Mouse (Mus musculus): ENCODE results near the gene Kitl.

Gene Kitl

DNA sequence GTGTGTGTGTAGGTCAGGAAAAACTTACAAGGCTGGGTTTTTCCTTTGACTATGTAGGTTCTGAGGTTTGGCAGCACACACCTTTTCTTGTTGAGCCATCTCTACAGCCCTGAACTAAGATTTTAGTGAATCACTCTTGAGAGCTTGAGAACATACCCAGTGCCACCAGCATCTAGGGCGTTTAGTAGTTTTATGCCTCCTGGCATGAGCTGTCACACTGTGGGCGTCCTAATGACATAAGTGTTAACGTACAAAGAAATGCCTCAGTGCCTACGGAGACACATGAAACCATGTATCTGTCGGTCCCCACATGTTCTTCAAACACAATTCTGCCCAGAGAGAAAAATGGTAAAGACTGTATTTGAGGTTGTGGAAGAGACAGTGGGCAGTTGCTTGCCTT is 15.0 kb downstream of the Kitl start:
- DNase-seq (ENCODE audit: low spot score) = no peak

- DNase-seq (ENCODE audit: low spot score) = no peak
Measured at GRCm38 (mm10) chr10:100030980-100031516, 15.6 kb downstream of the Kitl start.

GRCm38 (mm10) chr10:100031631-100032030 is 16.2 kb downstream of the Kitl start:
- no peak for DNase-seq (ENCODE audit: low spot score)

- no peak for DNase-seq (ENCODE audit: low spot score)
Measured at GRCm38 (mm10) chr10:100032566-100032965, 17.1 kb downstream of the Kitl start.

DNA sequence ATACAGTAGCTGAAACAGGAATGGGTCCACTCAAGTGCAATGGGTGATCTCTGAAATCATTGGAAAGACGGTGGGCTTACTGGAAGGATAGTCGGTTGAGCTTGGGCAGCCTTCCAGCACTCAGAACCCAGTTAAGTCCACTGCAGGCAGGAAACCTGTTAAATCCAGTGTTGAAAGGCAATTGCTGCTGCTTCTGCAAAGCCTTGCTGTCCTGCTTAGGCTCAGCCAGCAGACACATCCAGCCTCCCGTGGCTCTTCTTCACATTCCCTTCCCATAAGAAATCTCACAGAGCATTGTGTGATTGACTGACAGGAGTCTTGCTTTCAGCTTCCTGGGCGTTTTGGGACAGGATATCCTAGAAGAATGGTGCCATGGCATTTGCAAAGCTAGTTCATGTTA is 20.6 kb downstream of the Kitl start:
- no peak for DNase-seq (ENCODE audit: low spot score)

DNA sequence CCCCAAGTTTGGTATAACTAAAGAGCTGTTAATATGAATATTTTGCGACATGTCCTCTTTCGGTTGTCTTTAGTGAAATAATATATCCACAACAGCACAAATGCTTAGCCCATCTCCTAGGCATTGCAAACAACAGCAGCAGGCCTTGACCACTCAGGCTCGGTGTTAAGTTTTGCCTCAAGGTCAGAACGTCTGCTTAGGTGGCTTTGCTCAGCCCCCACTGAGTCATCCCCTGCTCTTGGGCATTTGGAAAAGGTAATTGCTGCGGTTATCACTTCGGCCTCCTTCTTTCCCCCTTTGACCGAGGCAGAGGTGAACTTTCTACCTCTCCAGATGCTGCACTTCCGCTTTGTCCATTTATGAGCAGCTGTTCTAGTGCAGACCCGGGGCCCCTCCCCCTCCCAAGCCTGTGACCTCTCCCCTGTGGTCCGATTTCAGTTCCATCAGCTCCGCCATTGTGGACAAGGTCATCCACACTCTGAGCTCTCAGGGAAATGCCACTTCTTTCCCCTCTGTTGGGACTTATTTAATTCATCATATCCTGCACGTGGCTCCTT is 23.0 kb downstream of the Kitl start:
- no peak for DNase-seq (ENCODE audit: low spot score)

- DNase-seq (ENCODE audit: low spot score) = no peak
Measured at GRCm38 (mm10) chr10:100038994-100039393, 23.6 kb downstream of the Kitl start.

DNA sequence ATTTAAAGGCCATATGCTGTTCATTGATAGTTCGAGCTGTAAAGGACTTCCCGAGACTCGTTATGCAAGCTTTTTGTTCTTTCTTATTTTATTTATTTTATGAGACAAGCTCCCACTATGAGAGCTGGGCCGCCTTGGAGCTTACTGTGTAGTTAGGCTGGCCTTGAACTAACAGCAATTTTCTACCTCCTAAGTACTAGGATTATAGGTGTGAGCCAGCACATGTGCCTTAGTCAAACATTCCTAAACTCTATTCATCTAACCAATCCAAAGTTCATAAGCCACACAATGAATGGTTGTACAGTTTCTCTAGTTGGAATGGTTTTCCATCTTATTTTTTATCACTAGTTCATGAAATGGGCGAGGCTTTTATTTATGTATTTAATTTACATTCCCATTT is 28.3 kb downstream of the Kitl start:
- DNase-seq (ENCODE audit: low spot score) = no peak

DNA sequence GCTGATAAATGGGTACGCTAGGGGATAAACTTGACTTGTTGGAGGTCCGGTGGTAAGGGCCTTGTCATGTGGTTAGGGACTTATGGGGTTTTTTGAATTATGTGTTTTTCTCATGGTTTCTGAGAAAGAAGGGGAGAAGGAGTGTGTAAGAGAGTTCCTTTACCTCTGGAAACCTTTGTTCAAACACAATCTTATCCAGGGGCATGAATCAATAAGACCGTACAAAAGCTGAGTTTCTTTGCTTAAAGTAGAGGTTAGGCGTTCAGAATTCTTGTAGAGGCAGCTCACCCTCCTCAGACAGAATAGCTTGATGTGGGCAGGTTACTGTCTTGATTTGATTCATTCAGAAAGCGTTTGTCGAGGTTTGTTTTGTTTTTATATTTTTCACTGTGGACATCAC is 28.7 kb downstream of the Kitl start:
- no peak for DNase-seq (ENCODE audit: low spot score)

DNA sequence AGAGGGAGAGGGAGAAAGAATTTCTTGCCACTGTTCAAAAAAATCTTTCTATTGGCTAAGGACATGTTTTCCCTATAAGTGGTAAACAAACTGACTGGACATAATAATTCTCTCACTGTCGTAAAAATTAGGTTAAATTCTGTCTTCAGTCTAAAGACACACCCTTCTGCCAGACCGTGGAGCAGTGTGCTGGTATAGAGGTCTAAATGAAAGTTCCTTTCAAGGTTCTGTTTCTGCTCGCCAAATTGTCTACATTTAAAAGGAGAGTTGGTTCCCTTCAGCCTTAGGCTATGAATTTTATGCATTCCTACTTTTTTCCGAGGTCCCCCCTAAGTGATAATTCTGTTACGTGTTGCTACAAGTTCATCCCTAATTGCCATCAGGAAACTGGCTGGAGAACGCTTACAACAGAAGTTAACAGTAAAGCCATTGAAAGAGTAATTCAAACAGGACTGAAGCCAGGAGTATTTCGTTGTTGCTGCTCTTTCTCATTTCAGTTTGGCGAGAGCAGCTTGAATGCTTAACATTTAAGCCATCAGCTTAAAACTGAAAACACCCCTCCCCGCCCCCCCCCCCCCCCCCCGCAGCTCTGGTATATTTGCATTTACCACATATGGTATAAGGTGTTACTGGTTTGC is 35.8 kb downstream of the Kitl start:
- no peak for DNase-seq (ENCODE audit: low spot score)

- no peak for DNase-seq (ENCODE audit: low spot score)
Measured at GRCm38 (mm10) chr10:100052404-100052803, 37.0 kb downstream of the Kitl start.

DNA sequence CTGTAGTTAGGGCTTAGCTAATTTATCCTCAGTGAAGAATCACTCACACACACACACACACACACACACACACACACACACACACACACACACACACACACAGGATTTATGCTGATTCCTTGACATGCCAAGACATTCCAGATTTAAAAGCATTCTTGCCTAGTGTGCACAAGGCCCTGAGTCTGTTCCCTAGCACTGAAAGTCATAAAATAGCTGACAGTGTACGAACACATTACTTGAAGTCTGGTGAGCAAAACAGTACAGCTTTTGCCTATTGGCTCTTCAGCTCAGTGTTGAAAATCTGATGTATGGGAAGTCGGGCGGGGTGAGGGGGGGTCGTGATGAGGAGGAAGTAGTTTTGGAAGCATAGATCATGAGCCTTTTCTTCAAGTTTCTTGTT is 37.5 kb downstream of the Kitl start:
- DNase-seq (ENCODE audit: low spot score) = no peak

DNA sequence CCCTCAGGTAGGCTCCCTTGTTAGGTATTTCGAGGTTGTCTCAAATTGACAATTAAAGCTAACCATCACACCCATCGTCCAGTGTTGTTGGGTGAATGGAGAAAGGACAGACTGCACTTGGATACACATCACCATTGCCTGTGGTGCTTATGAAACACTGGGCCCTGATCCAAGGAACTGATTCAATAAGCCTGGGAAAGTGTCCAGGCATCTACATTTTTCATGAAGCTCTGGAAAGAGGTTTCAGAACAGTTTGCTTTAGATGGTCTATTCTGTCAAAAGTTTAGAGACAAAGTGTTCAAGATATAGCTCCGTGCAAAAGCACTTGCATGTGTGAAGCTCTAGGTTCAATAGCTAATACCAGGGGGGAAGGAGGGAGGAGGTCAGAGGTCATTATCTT is 38.6 kb downstream of the Kitl start:
- DNase-seq (ENCODE audit: low spot score) = no peak

DNA sequence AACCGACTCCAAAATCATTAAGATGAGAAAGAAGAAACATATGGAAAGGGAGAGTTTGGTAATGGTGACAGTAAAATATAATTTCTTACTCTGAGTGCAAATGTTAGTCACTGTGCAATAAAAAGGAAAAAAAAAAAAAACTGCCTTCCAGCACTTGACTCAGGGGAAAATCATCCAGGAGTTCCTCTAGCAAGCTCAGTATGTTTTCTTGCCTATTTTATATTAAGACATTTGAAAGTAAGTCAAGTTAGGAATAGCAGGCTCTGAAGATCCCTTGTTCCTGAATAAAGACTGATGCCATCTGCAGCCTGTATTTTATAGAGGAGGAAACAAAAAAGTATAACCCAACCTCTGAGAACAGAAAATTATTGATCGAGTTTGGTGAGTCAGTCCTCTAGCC is 39.7 kb downstream of the Kitl start:
- no peak for DNase-seq (ENCODE audit: low spot score)

DNA sequence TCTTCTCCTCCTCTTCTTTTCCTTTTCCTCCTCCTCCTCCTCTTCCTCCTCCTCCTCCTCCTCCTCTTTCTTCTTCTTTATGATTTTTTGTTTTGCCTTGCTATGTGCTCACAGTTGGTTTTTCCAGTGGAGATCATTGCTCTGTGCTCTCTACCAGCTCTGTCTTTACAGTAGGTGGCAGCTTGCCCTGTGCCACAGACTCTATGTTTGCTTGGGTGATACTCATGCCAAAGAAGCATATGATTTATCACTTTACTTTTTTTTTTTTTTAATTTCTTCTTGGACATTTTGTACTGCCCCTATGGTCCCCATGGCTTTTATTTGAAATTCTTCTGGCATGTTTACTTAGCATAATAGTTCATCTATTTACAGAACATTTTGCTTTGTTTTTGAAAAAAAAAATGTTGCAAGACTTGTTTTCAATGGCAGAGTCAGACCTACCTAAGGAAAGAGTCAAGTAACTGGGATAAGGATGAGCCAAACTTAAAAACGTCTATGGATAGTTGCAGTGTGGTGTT is 41.7 kb downstream of the Kitl start:
- DNase-seq (ENCODE audit: low spot score) = no peak

- no peak for DNase-seq (ENCODE audit: low spot score)
Measured at GRCm38 (mm10) chr10:100059356-100059755, 43.9 kb downstream of the Kitl start.

GRCm38 (mm10) chr10:100065529-100066301 is 50.3 kb downstream of the Kitl start:
- DNase-seq (ENCODE audit: low spot score) = peak; percentile 32

DNA sequence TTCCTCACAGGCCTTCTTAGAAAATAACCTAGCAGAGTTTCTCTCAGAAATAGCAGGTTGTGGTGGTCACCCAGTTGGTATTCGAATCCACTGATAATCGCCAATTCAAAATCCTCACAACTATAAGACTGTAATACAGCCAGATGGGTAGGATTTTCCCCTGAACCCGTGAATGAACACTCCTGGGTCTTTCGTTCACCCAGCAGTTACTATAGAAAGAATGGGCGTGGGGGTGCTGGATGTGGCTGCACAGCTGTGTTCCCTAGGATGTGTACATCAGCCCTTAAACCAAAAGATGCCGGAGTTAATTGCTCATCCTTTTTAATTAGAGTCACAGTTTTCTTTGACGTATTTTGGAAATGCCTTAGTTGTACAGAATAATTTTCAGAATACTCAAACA is 50.9 kb downstream of the Kitl start:
- peak; percentile 13 for DNase-seq (ENCODE audit: low spot score)

- DNase-seq (ENCODE audit: low spot score) = no peak
Measured at GRCm38 (mm10) chr10:100072641-100073040, 57.2 kb downstream of the Kitl start.

- no peak for DNase-seq (ENCODE audit: low spot score)
Measured at GRCm38 (mm10) chr10:100073092-100073491, 57.7 kb downstream of the Kitl start.

DNA sequence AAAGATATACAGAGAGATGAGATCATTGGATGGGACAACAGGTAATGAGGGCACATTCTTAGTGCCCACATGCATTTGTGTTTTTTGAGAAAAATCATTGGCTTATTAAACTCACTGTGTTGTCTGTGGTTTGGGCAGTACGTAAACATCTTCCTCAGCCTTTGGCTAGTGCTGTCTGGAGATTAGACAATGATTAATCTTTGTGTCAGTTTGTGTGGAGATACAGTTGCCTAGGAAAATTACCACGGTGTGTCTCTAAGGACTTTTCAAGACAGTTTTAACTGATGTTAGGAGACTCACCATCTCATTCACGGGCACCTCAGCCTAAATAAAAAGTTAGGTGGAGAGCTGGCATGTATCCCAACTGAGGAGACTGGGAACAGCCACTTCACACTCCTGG is 85.7 kb downstream of the Kitl start:
- DNase-seq (ENCODE audit: low spot score) = no peak

- DNase-seq (ENCODE audit: low spot score) = peak; percentile 17
Measured at GRCm38 (mm10) chr10:100111209-100111608, 95.8 kb downstream of the Kitl start.

- no peak for DNase-seq (ENCODE audit: low spot score)
Measured at GRCm38 (mm10) chr10:100115570-100115969, 100.1 kb downstream of the Kitl start.

Measured in retina, embryonic 14.5 days (tissue).